Mouse (Mus musculus) megakaryocyte, embryonic 14.5 days (primary cell): Measurements from ENCODE around the gene Sh3rf3. TPM values are rescaled to one million over a fixed set of nuclear protein-coding genes. Genes with fewer than 3 reads are reported as not detected.

ENCODE experiments used
- H3K27me3 ChIP-seq: replicated peaks from 2 replicates; pipeline ENCODE3; 2012; ENCODE audit warnings: inconsistent platforms
- H3K36me3 ChIP-seq: replicated peaks from 2 replicates; pipeline ENCODE3; 2012; ENCODE audit warnings: low read length, inconsistent platforms, mixed read lengths
- H3K4me1 ChIP-seq: 2 replicates; pipeline ENCODE4 v1.6.1; 2012; ENCODE audit warnings: inconsistent platforms
- H3K4me3 ChIP-seq: replicated peaks from 2 replicates; pipeline ENCODE3; 2012; ENCODE audit warnings: moderate library complexity, mild to moderate bottlenecking, inconsistent platforms
- H3K9me3 ChIP-seq: 2 replicates; pipeline ENCODE4 v1.6.1; 2012; ENCODE audit warnings: inconsistent platforms
- FLI1 ChIP-seq: IDR thresholded peaks from 2 replicates; pipeline ENCODE4 v1.6.1; 2012; ENCODE audit warnings: low read length, inconsistent platforms, mixed read lengths
- GATA1 ChIP-seq: IDR thresholded peaks from 3 replicates; pipeline ENCODE4 v1.6.1; 2012; ENCODE audit warnings: mixed read lengths, low read length, inconsistent platforms, borderline replicate concordance
- polyA plus RNA-seq: library from polyadenylated mRNA; stranded (reverse); fragments of >175 nt; gene quantifications from 2 replicates; pipeline ENCODE4 v1.2.3, GENCODE M21; 2012; ENCODE audit warnings: low replicate concordance; ENCODE audit not compliant: insufficient read depth

Sh3rf3 gene
- polyA plus RNA-seq, 1 experiment, result not detected

- Histone ChIP-seq H3K27me3 (peaks cover 24% of the 10 kb centered on the region), H3K4me3 (no peak overlapping the region), H3K9me3 (no peaks in the 10 kb centered on the region), H3K4me1 (peaks cover 5% of the 10 kb centered on the region), H3K36me3 (no peaks in the 10 kb centered on the region)
- TF ChIP-seq FLI1 (no peak), GATA1 (no peak)
These were observed 366.5 kb downstream of the Sh3rf3 start for GRCm38 (mm10) chr10:59179620-59180019.

GRCm38 (mm10) chr10:59182306-59182705 lies 369.1 kb downstream of the Sh3rf3 start:
- H3K4me1 ChIP-seq, result peaks cover 5% of the 10 kb centered on the region
- peaks cover 22% of the 10 kb centered on the region for H3K27me3 ChIP-seq
- H3K9me3 ChIP-seq, result no peaks in the 10 kb centered on the region
- no peak overlapping the region for H3K4me3 ChIP-seq
- TF ChIP-seq GATA1 (no peak), FLI1 (no peak)
- H3K36me3 ChIP-seq, result no peaks in the 10 kb centered on the region

Other genes with a start within 250 kb of the Sh3rf3 start
- not detected in 2 replicates for gene Edar, start 137.7 kb upstream of the Sh3rf3 start, polyA plus RNA-seq
- gene Gm17542, start 95.1 kb upstream of the Sh3rf3 start, polyA plus RNA-seq, result not detected in 2 replicates